Mouse (Mus musculus) cortical plate, adult 2 months (tissue): ENCODE data around the gene Unc79.
A peak's percentile ranks its signal among the peaks of the same experiment; 100 is the strongest.

Source experiments
- CTCF ChIP-seq: fragments of 200-500 bp; IDR thresholded peaks from 2 replicates; pipeline ENCODE4 v1.5.1; 2011; ENCODE audit warnings: mild to moderate bottlenecking, control low read depth, low read length; ENCODE audit not compliant: insufficient read depth; ENCODE audit errors: extremely low read depth
- POLR2A ChIP-seq: fragments of 200-500 bp; IDR thresholded peaks from 2 replicates; pipeline ENCODE4 v1.6.1; 2011; ENCODE audit warnings: mild to moderate bottlenecking, low read length, control low read depth; ENCODE audit not compliant: insufficient read depth; ENCODE audit errors: extremely low read depth

DNA sequence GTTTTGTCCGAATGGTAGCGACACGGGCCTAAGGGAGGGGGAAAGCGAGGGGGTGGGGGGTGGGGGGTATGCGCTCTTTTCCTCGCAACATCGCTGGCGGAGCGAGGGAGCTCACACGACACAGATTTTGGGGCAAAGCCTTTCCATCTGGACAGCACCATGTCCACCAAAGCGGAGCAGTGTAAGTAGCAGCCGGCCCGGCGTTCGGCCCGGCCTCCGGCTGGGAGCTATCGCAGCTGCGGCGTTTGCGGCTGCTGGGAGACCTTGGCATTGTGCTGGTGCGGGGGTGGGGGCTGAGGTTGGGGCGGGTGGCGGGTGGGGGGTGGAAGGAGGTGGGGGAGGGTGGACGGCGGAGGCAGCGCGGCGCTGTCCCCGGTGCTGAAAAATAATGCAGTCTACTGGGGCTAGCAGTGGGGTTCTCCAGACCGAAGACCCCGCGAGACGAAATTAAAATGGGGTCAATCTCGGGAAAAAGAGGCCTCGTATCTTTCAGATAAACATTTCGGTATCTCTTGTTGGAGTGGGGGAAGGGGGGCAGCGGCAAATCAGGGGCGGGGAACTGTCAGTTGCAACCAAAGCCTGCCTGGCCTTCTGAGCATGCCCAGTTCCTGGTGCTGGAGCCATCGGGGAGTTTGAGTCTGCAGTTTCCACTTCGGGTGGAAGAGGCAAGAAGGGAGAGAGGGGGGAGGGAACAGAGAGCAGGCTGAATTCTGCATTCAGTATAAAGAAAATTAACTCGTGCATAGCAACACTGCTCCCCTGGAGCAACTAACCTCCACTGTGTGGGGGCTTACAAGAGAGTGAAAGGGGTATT, 943 bp downstream of the Unc79 start:
- TF ChIP-seq CTCF = no peak
- peak; percentile 37; the same call in 1 of the 2 replicates for TF ChIP-seq POLR2A
